In genomic region chr13:117311446-117312225, GRCm38 (mm10) we compare ENCODE assay signal across 7 mouse cellular contexts.
DNase-seq lines count a peak whose midpoint lies in the region; ATAC-seq and TF ChIP-seq lines count a peak whose summit lies in the region.

No protein-coding gene starts in this region.

- TF ChIP-seq POLR2A in spleen, adult 2 months (IDR thresholded peaks at IDR 0.05; ENCODE audit: low read depth, low read length), result no peak

- H3K9ac ChIP-seq in limb, embryonic 11.5 days (ENCODE audit: low read length), result no peak overlapping the region
- peak overlapping the region; percentile 30; the same call in 1 of the 2 replicates for H3K9ac ChIP-seq in midbrain, embryonic 16.5 days (ENCODE audit: low read depth, low read length)

- DNase-seq in adrenal gland, postnatal 10 days, result peak; percentile 87
- peak; percentile 53 for DNase-seq in embryo, embryonic 11.5 days (ENCODE audit: low read depth, low spot score)
- peak; percentile 74 for DNase-seq in kidney, adult 18-20 months
- DNase-seq in limb, embryonic 11.5 days (ENCODE audit: low spot score), result peak; percentile 92
- DNase-seq in spleen, adult 2 months (ENCODE audit: low read depth in 1 of 2, low spot score in 2 of 2), result peak; percentile 19 to 65

- H3K36me3 ChIP-seq in limb, embryonic 11.5 days (ENCODE audit: control insufficient read depth, insufficient read depth, low read length), result no peaks in the 10 kb centered on the region
- H3K36me3 ChIP-seq in midbrain, embryonic 16.5 days (ENCODE audit: control insufficient read depth, insufficient read depth, low read length), result no peaks in the 10 kb centered on the region
- H3K36me3 ChIP-seq in spleen, adult 2 months (ENCODE audit: control insufficient read depth, insufficient read depth, low read length), result no peaks in the 10 kb centered on the region

- H3K9me3 ChIP-seq in limb, embryonic 11.5 days (ENCODE audit: control insufficient read depth, low read length), result no peaks in the 10 kb centered on the region
- H3K9me3 ChIP-seq in midbrain, embryonic 16.5 days (replicated peaks; ENCODE audit: control insufficient read depth, low read length, poor library complexity, severe bottlenecking), result no peaks in the 10 kb centered on the region

- WGBS in limb, embryonic 11.5 days, result 33% methylated on average over 24 of the region's 24 CpGs
- 28% methylated on average over 24 of the region's 24 CpGs for whole genome bisulfite sequencing in midbrain, embryonic 16.5 days
- WGBS in spleen, adult 2 months, result 31% methylated on average over 24 of the region's 24 CpGs

- peak; percentile 87 for TF ChIP-seq CTCF in spleen, adult 2 months (IDR thresholded peaks at IDR 0.05; ENCODE audit: extremely low read depth, insufficient read depth, insufficient read length, insufficient replicate concordance)

- H3K27ac ChIP-seq in limb, embryonic 11.5 days (replicated peaks; ENCODE audit: low read depth, low read length), result no peak overlapping the region
- no peak overlapping the region for H3K27ac ChIP-seq in midbrain, embryonic 16.5 days (ENCODE audit: low read length)
- H3K27ac ChIP-seq in spleen, adult 2 months (ENCODE audit: insufficient read depth, low read length), result no peak overlapping the region

- H3K4me3 ChIP-seq in limb, embryonic 11.5 days (ENCODE audit: low read depth, low read length), result no peak overlapping the region
- no peak overlapping the region for H3K4me3 ChIP-seq in midbrain, embryonic 16.5 days (ENCODE audit: low read depth, low read length)
- no peak overlapping the region for H3K4me3 ChIP-seq in spleen, adult 2 months (ENCODE audit: extremely low read depth, insufficient read depth, insufficient read length)

- ATAC-seq in granulocyte monocyte progenitor cell, adult 5-6 weeks (replicated peaks; ENCODE audit: poor library complexity, severe bottlenecking), result peak; percentile 95
- peak; percentile 56 for ATAC-seq in limb, embryonic 11.5 days (ENCODE audit: insufficient number of reproducible peaks, low FRiP score, low TSS enrichment, low read depth)
- peak; percentile 94 for ATAC-seq in midbrain, embryonic 16.5 days

- no peaks in the 10 kb centered on the region for H3K4me1 ChIP-seq in limb, embryonic 11.5 days (ENCODE audit: control insufficient read depth, insufficient read depth, low read length)
- peaks cover 3% of the 10 kb centered on the region; the same call in 1 of the 2 replicates for H3K4me1 ChIP-seq in midbrain, embryonic 16.5 days (ENCODE audit: control insufficient read depth, insufficient read depth, low read length)
- no peaks in the 10 kb centered on the region for H3K4me1 ChIP-seq in spleen, adult 2 months (ENCODE audit: control insufficient read depth, insufficient read depth, insufficient read length)

- no peaks in the 10 kb centered on the region for H3K27me3 ChIP-seq in limb, embryonic 11.5 days (ENCODE audit: control insufficient read depth, insufficient read depth, low read length)
- H3K27me3 ChIP-seq in midbrain, embryonic 16.5 days (ENCODE audit: control insufficient read depth, insufficient read depth, low read depth, low read length), result no peaks in the 10 kb centered on the region
- H3K27me3 ChIP-seq in spleen, adult 2 months (ENCODE audit: control insufficient read depth, insufficient read depth, low read length), result no peaks in the 10 kb centered on the region

- no peak overlapping the region for H3K4me2 ChIP-seq in limb, embryonic 11.5 days (ENCODE audit: low read depth, severe bottlenecking)
- peak overlapping the region; percentile 41 for H3K4me2 ChIP-seq in midbrain, embryonic 16.5 days (ENCODE audit: low read length)

Comparison
In these comparisons a context has a peak if more than half of its experiments do, and no peak if none do; other contexts are left out.
1. DNase-seq: peak in every context shown above with its lines; median percentile 92 in limb, embryonic 11.5 days; 87 in adrenal gland, postnatal 10 days; 74 in kidney, adult 18-20 months; 53 in embryo, embryonic 11.5 days; 42 in spleen, adult 2 months.